Mouse (Mus musculus) left cerebral cortex, adult 9 months (tissue): Measurements from ENCODE around the gene Apbb2.

Experiments used
- DNase-seq, 2 experiments: peaks; one replicate each; pipeline ENCODE4 v3.0.0; 2022; ENCODE audit warnings: low spot score in 2 of 2

The Apbb2 gene

DNA sequence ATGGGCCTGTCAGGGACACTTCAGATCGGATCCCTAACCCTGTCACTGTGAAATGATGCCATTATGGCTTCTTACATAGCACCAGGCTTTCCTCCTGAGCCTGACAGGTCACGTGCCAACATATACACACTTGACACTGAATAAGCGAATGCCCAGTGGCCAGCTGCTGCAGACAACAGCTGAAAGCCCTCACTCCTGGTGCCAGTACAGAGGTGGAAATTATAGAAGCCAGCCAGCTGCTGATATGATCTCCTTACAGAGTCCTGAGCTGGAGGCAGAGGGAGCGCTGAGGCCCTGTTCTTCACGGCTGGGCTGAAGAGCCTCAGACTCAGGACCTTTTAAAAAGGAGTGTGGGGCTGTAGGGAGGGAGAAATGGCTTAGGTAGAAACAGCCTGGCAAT, 234.5 kb downstream of the Apbb2 start:
- DNase-seq = no peak

DNA sequence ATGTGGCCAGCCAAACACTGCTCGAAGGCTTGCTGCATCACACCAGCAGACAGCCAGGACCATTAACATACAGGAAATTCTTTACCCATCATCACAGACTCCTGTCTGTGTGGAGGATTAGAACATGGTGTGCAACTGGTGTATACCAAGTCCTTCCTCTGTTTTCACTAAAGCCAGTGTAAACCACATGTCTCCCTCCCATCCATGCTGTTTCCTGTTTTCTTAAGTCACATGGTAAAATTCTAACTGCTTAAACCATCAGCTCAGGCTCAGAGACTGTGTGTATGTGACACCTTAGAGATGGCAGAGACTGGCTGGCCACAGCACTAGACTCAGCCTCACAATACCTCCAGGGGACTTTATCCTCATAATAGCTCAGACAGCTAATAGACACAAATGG, 236.5 kb downstream of the Apbb2 start:
- no peak for DNase-seq

DNA sequence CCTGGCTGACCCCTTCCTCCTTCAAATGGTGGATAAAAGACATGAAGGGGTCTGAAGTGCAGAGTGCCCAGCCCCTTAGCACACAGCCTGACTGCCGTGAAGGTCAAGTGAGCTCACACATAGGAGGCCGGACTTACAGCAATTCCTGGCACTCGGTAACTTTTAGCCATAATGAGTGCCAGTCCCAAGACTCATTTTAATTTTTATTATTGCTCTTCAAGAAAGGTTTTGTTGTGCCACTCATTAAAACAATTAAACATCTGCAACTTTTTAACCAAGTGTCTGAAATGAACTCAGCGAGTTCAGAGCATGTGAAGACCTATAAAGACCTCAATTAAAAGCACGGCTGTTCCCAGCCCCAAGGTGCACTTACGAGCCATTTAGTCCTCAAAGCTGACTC, 239.6 kb downstream of the Apbb2 start:
- no peak for DNase-seq

DNA sequence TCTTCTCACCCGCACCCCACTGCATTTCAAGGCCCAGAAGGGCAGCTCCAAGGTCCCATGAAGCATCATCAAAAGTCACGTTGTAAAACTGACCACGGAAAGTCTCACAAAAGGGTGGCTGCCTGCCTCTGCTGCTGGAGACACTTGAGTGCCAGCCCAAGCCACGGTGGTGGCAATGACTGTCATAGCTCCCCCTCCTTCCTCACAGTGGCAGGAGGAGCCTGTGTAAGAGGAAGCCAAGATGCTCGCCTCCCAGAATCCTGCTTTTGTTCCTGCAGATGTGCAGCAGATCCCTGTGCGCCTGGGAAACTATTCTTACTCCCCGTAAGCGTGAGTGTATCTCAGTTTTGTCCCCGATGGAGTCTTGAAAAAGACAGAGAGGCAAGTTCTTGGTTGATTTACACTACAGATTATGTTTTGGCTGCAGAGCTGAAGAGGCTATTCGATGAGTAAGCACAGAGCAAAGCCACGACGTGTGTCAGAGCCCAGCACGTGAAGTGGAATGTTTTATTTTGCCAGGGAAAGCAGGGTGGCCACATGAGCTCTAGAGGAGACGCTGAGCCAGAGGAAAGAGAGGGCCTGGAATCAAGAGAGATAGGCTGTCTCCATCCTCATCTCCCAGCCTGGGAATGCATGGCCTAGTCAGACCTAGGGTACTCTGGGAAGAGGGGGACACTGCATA, 241.9 kb downstream of the Apbb2 start:
- DNase-seq = no peak

DNA sequence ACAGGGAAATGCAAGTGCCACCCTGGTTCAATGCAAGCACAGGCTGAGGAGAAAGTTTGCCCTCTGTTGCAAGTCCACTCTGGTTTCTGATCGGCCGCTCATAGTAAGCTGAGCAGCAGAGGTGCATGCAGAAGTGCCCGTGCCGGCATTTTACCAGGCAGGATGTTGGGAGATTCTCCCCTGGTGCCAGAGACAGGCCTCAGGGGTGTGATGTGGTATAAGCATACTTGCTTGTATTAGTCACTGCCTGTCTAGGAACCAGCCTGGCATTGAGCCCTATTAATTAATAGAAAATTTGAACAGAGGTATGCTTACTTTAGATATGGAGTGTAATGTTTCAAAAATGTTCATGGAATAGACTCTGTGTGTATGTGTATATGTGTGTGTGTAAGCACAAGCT, 244.2 kb downstream of the Apbb2 start:
- DNase-seq = no peak

DNA sequence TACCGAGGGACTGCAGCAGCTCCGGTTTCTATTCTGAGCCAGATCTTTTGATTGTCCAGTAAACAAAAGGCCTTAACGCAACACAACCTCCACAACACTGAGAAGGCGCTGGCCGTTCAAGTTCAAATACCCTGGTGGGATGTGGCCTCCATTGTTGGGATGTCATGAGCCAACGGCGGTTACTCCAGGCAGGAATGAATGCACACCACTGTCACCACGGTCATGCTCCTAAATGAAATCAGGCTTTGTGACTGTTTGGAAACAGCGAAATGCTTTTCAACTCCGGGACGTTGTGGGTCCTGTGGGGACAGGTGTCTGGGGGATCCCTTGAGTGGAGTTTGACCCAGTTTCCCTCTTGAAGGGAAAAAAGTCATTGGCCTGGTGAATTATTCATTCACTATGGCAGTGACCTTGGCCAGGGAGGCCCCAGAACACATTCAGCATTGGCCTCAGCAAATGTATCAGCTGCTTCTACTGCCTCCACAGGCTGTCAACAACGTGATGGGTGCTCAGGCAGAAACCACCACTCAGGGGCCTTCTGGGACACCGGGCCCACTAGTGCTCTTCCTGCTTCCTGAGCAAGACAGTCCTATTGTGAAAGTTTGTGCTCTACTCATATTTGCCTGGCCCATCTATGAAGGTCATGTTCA, 244.9 kb downstream of the Apbb2 start:
- no peak for DNase-seq

DNA sequence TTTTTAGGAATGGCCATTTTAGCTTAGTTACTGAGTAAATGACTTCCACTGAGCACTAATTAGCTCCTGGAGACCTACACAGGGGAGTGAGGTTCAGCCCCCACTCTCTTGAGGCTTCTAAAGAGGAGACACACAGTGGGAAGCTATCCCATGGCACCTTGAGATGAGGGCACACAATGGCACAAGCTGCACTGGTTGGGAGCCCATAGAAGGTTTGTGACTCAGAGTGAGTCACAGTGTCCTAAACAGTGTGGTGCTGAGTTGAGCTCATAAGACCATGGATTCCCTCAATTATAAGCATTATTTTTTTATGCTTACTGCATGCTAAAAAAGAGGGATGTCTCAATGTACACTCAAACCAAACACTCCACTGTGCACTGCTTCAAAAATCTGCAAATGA, 247.5 kb downstream of the Apbb2 start:
- DNase-seq = no peak

DNA sequence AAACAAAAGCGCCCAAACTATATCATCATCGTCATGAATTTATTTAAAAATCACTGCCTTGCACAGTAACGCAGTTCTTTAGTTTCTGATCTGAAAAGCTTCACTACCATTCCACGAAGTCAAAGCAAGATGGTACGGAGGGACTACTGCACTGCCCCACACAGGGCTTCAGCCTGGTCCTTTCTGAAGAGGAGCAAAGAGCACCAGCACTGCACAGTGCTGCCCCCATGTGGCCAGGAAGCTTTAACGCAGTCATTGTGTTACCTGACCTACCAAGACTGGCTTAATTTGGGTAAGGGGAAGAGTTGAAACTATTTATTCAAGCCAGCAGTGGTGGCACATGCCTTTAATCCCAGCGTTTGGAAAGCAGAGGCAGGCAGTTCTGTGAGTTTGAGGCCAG, 249.6 kb downstream of the Apbb2 start:
- DNase-seq = no peak

DNA sequence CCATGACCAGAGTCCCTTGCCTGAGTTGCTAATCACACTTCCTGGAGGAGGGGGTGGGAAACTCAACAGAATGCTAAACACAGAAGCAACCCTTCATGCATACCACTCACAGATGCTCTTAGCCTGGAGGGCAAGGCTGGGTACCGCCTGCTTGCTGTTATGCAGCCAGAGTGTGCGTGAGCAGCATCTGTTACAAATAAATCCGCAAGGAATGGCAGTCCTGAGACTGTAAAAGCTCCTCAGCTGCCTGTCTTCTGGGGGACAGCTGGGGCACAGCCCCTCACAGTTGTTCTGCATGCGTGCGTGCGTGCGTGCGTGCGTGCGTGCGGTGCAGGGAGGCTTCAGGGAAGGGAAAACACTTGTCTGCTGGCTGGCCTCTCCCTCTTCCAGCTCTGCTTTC, 250.9 kb downstream of the Apbb2 start:
- DNase-seq = no peak

DNA sequence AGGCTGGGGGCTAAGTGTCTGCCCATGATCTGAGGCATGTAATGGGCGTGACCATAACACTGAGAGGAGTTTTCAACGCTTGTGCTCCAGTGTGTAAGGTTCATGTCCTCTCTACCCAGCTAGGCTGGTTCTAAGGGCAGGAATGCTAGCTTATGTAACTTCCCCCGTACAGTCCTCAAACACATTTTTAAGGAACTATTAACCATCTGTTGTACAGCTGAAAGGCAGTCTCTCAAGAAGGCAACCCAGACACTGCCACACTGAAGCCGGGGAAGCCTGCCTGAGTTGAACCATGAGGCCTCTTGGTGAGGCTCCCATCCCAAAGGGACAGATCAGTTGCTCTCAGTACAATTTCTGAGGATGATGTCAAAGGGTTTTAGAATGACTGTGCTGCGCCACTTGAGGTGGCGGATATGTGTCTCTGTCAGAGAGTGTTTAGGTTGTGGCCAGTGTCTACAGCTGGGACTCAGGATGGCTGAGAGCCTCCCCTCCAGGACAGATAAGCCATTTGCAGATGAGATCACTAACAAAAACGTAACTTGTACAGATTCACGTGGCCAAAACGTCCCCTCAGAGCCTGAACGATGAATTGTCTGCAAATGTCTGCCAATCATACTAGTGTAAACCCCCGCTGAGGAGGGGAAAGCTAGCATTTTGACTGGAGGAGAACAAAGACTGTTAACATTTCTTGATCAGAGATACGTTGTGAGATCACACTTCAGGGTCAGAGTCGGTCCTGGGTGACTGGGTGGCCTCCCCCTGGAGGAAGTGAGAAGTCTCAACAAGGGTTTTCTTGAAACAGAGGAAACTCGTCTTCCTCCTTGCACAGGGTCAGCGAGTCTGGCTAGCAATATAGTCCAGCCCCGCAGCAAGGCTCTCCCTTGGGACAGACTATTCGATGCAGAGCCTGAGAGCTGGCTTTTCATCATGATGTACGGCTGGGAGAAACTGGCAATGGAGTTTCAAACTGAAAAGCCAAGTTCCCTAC, 255.0 kb downstream of the Apbb2 start:
- no peak for DNase-seq

DNA sequence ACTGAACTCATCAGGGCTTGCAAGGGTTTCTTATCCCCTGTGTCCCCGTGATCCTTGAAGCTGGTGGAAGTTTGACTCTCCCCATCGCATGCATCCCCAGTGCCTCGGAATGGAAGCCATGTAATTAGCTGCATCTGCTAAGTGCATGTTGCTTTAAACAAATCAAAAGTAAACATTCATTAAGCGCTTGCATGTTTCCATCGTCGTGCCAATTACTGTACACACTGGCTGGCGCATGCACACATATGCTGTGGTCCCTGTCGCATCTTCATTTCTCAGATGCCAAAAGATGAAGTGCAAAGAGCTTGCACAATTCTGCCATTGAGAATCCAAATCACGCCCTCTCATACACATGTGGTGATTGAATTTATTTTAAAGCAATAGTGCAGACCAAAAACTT, 257.8 kb downstream of the Apbb2 start:
- DNase-seq = no peak

DNA sequence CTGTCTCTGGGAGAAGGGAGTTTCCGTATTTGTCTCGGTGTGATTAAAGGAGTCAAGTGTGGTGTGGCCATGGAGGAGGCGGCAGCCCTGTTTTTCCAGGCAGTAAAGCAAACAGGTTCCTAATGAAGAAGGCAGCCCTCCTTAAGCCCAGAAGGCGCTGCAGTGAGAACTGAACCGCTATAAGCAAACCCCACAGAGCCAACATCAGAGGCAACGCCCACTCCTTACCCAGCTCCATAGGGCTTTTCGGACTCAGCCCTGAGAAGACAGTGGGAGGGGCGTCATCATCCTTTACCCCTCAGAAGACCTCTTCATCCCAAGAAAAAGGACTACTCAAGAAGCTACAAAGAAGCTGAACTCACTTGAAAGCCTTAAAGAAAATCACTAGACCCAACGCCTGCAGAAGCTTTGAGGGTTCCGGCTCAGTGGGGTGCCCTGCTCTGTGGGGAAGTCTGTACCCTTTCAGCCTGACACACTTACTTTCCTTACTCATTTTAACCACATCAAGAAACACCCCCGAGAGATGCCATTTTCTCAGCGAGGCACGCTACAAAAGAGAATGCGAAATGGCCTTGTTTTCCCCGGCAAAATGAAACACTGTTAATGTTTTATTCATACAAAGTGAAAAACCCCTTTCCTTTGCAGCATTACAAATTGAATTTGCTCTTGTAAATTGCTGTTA, 258.7 kb downstream of the Apbb2 start:
- DNase-seq = no peak

DNA sequence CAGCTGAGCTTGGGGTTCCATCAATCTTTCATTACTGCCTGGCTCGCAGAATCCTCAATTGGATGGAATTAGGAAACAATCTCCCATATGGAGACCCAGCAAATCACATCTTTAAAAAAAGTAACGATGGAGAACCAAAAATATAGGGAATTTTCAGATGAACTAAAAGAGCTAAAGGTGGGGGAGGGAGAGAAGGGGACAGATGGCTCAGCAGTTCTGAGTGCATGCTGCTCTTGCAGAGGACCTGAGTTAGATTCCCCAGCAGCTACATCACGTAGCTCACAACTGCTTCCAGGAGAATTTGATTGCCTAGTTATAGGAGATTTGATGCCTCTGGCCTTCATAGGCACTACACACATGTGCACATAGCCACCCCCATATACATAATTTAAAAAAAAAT, 263.4 kb downstream of the Apbb2 start:
- DNase-seq = no peak

DNA sequence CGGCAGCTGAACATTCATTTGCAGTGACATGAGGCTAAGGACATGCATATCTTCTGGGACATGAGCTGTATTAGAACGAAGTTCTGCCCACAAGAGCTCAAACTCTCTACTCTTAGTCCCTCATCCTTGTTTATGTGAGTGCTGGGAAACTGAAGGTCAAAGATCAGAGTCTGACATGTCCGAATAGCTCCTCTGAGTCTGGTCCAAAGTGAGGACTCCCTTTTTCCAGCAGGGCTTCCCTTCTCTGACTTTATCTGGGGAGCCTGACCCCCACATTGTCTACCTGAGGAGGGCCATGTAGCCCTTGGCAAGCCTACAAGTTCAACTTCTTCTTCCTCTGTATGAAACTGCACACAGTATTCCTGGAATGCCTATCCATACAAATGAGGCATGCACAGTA, 264.7 kb downstream of the Apbb2 start:
- no peak for DNase-seq

DNA sequence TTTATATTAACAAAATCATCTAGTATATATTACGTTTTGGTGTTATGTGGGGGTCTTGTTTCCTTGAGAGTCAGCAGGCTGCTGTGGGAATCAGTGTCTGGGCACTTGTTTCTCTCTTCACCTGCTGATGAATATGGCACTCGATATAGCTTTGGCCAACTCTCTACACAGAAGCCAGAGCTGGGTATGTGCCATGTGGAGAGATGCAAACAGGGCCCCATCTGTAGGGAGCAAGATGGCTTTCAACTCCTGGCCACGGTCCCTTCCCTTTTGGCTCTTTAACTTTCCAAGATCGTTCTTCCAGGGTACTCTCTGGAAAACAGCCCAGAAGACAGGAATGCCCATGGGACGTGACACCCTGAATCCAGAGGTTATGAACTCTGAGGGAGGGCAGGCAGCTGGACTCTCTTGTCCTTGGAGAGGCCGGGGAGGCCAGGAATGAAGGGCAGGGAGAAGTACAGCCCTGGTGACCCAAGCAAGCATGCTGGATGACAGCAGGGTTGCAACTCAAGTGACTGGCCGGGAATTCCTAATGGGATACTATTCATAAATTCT, 266.7 kb downstream of the Apbb2 start:
- no peak for DNase-seq

DNA sequence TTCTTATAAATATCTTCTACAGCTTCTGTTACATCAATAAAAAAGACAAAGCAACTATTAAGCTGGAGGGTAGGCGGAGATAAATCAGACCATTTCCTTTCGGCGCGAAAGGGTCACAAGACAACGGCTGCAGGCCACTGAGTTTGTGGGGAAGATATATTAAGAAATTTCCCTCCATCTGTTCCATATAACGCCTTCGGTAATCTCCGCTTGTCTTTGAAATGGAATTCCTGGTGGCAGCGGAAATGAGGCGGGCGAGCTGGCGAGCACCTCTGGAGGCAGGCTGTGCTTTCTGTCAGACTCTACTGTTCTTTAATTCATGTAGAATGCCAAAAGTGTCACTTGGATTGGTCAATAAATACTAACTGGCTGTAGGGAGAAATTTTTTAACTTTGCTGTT, 267.5 kb downstream of the Apbb2 start:
- DNase-seq = no peak

DNA sequence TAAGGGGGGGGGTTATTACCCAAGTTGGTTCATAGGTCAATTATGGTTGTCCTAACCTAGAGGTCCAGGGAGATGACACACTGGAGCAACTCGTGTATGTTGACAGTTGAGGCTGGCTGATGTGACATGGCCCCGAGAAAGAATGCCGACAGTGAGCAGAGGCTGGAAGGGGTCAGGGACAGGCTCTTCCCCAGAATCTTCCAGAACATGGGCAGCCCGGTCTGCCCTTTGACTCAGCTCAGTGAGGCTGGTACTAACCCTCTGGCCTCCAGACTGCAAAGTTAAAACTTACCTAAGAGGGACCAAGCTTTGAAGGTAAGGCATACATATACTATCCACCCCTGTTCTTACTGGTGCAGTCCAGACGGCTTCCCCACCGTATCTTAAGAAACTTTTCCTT, 268.0 kb downstream of the Apbb2 start:
- DNase-seq = no peak

DNA sequence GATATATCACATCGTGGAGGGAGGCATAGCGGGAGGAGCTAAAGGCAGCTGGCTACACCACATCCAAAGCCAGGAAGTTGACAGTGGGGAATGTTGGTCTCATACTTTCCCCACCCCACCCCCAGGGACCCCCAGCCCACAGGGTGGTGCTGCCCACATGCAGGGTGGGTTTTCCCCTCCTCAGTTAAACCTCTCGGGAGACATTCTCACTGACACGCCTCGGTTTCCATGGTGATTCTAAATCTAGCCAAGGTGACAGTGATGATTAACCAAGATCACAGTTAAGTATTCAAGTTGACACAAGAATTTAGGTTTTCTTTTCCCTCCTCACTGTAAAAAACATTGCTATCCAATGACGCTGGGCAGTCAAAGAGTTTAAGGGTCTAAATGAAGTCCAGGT, 270.2 kb downstream of the Apbb2 start:
- no peak for DNase-seq

DNA sequence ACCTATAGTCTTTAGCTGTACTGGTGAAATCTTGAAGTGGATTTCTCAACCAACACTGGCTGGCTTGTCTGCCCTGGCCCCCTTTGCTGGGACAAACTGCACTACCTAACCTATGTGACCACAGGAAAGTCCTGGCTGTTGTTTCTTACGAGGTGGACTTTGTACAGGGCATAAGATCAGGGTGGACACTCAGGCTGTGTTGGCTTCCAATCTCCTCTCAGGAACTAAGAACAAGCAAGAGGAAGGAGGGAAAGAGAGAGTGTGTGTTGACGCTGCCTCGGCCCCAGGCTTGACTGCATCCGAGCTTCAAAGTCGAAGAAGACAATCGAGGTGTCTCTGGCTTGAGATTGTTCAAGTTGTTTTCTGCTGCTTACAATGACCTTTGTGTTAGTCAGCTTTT, 271.8 kb downstream of the Apbb2 start:
- no peak for DNase-seq

DNA sequence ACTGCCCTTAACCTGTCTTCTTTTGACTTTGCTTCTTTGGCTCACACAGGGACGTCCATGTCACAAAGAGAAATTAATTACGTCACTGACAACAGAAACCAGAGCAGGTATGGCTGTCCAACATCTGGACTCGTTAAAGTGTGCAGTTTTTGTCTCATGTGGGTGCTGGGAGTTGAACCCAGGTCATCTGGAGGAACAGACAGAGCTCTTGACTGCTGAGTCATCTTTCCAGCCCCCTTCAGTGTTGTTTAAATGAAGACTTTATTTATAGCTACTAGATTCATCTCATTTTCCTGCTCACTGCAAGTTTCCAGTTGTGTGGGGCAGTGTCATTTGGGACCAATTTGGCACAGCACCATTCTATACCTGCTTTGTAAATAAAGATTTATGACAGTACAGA, 273.4 kb downstream of the Apbb2 start:
- no peak for DNase-seq

DNA sequence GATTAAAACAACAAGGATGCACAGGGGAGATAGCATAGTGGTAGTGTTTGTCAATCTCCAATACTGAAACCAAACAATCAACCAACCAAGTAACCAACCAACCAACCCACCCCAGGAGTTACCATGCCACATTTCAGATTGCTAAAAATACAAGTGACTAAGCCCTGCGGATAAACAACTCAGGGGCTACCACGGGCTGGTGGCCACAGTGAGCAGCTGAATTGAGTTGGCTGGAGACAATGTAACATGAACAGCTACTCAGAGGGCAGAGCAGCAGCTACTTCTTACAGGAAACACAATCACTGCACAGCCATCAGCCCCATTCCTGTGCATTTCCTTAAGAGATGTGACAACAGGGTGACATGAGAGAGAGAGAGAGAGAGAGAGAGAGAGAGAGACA, 274.4 kb downstream of the Apbb2 start:
- no peak for DNase-seq

DNA sequence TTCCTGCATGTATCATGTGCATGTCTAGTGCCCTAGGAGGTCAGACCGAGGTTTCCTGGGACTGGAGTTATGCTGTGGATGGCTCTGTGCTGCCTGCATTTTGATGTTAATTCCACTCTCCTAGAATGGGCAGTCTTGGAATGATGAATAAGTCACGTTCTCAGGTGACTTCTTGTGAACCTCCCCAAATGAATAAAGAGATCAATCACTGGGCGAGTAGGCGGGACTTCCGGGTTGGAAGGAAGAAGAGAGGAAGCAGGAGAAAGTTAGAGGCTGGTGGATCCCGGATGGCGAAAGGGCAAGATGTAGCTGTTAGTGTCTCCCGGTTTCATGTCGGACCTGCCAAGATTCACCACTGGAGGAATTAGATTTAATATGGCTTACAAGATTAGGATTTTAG, 276.3 kb downstream of the Apbb2 start:
- no peak for DNase-seq
